Comparison of ENCODE assay signal across 26 mouse cellular contexts in the genomic region with DNA sequence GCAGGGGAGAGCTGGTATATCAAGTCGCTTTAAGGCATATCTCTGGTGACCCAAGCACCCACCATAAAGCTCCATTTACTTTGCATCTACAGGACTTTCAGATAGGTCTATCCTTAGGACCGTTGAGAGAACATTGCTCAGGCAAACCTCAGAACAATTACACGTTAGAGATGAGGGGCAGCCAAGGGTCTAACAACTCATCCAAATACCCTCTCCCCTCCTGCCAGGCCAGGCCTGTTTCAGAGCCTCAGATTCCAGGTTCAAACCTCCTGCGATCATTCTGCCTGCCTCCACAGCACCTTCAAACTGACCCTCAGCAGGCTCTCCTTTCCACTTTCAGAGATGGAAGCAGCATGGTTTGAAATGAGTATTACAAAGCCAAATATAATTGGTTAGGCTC.
"Had no signal": no experiment of that assay in that cellular context is flagged by ENCODE, and none has a peak within 500 bp of the region (broad histone marks: within the 10 kb centered on the region; RNA-seq: fewer than 3 reads in every experiment).

No protein-coding gene starts in this region.

- H3K36me3 ChIP-seq: embryonic facial prominence, embryonic 10.5 days; embryonic facial prominence, embryonic 12.5 days; embryonic facial prominence, embryonic 13.5 days; embryonic facial prominence, embryonic 15.5 days; forebrain, embryonic 10.5 days; forebrain, embryonic 12.5 days; forebrain, embryonic 15.5 days had no signal

- DNase-seq: cerebellum, adult 2 months; cerebellum, adult 8-10 months; cerebellum, adult 9-10 months; cerebellum, adult 9-11 months; cerebellum, postnatal 10 days; cerebellum, postnatal 14 days; cerebellum, postnatal 25 days; cerebellum, postnatal 36 days; embryo, embryonic 11 days; forebrain, postnatal 0 days; gastrocnemius, adult 2 months; gastrocnemius, postnatal 10 days; gastrocnemius, postnatal 14 days; gastrocnemius, postnatal 25 days; gastrocnemius, postnatal 36 days; heart, adult 18-20 months; heart, adult 2 months had no signal

- H3K9me3 ChIP-seq: embryonic facial prominence, embryonic 10.5 days; embryonic facial prominence, embryonic 12.5 days; embryonic facial prominence, embryonic 13.5 days; embryonic facial prominence, embryonic 15.5 days; forebrain, embryonic 10.5 days; forebrain, embryonic 12.5 days; forebrain, embryonic 13.5 days; forebrain, embryonic 15.5 days had no signal

- H3K4me1 ChIP-seq: embryonic facial prominence, embryonic 13.5 days; embryonic facial prominence, embryonic 15.5 days; forebrain, embryonic 10.5 days; forebrain, embryonic 12.5 days; forebrain, embryonic 13.5 days; forebrain, embryonic 15.5 days had no signal

- H3K27ac ChIP-seq: embryonic facial prominence, embryonic 10.5 days; embryonic facial prominence, embryonic 12.5 days; embryonic facial prominence, embryonic 13.5 days; embryonic facial prominence, embryonic 15.5 days; forebrain, embryonic 10.5 days; forebrain, embryonic 12.5 days; forebrain, embryonic 13.5 days; forebrain, embryonic 15.5 days; gastrocnemius, adult 2 months; heart, adult 2 months had no signal

- H3K4me3 ChIP-seq: embryonic facial prominence, embryonic 10.5 days; embryonic facial prominence, embryonic 12.5 days; embryonic facial prominence, embryonic 13.5 days; embryonic facial prominence, embryonic 15.5 days; erythroblast, embryonic 14.5 days; forebrain, embryonic 10.5 days; forebrain, embryonic 12.5 days; forebrain, embryonic 13.5 days; forebrain, embryonic 15.5 days; gastrocnemius, adult 2 months; heart, adult 2 months had no signal

- H3K27me3 ChIP-seq: embryonic facial prominence, embryonic 12.5 days; embryonic facial prominence, embryonic 15.5 days; forebrain, embryonic 12.5 days; forebrain, embryonic 13.5 days; forebrain, embryonic 15.5 days had no signal
